Mouse (Mus musculus): ENCODE results near the gene Gm44502.

DNA sequence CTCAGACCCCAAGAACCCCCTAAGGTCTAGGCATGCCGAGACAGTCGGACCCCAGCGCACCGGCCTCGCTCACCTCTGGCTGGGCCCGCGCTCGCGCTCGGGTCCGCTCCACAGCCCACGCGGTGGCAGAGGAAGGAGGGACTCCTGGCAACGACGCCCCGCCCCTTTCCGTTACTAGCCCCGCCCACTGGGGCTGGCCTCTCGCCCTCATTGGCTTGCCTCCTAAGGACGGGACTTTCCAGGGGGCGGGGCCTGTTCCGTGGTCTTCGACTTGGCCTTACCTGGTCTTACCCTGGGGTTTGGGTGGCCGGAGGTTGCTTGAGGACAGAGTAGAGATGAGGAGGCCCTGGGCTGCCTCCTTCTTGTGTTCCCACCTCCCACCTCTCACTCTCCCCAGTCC, 19.4 kb downstream of the Gm44502 start, which contains the start of gene Syce3:
- TF ChIP-seq CTCF (IDR thresholded peaks at IDR 0.05; ENCODE audit: control insufficient read depth, insufficient read depth, insufficient read length) (no peak), MYOG (IDR thresholded peaks at IDR 0.05; ENCODE audit: control insufficient read depth, extremely low read depth, insufficient read length) (no peak), MAX (IDR thresholded peaks at IDR 0.05) (no peak), CEBPB (IDR thresholded peaks at IDR 0.05; ENCODE audit: low read depth) (no peak), USF1 (IDR thresholded peaks at IDR 0.05; ENCODE audit: low read depth) (no peak), MYOD1 (IDR thresholded peaks at IDR 0.05; ENCODE audit: control insufficient read depth, insufficient read length, low read depth) (no peak)
